Mouse (Mus musculus): Measurements from ENCODE around the gene Wdr19.

GRCm38 (mm10) chr5:65163489-65164092, 35.9 kb upstream of the Wdr19 start:
- TF ChIP-seq CTCF (IDR thresholded peaks at IDR 0.05; ENCODE audit: low read depth) (no peak), EP300 (IDR thresholded peaks at IDR 0.05; ENCODE audit: low read depth) (no peak)
